Mouse (Mus musculus): ENCODE results near the gene Gdpd2.

Gene Gdpd2

DNA sequence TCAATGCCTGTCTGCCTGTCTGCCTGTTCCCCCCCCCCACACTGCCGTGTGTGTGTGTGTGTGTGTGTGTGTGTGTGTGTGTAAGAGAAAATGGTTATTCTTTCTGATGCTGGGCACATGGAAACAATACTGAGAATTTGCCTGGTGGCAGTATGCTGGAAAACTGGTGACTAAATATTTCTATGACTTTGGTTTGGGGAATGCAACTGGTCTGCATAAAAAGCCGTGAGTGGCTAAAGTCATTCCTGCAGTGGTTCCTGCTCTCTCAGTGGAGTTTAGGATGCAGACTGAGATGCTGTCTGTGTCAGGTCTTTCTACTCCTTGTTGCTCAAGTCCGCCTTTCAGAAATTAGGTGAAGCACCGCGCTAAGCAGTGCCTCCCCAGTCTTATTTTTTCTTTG is 48.7 kb downstream of the Gdpd2 start:
- no peak for DNase-seq
